Mouse (Mus musculus): Measurements from ENCODE around the gene Arhgap45. TPM values are rescaled to one million over a fixed set of nuclear protein-coding genes. Genes with fewer than 3 reads are reported as not detected.
A peak's percentile ranks its signal among the peaks of the same experiment; 100 is the strongest.

Gene Arhgap45
- 20.1 and 22.2 TPM in 2 replicates for polyA plus RNA-seq (2015; fragmentation: Nextera tagmentation; extraction: Ambion mirVana)

DNA sequence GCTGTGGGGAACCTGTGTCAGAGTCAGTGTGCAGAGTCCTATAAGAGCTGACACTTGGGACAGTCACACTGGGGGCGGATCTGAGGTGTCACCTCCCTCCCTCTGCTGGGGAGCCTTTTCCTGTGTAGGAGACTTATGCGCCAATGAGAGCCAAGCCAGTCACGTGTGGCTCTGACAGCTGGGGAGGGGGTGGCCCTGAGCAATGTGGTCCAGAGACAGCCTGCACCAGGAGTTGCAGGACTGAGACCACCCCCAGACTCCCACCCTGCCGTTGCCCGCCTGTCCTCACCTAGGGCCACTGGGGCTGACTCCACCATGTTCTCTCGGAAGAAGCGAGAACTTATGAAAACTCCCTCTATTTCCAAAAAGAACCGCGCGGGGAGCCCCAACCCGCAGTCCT lies at the start of gene Arhgap45:
Arhgap45 (plus strand) TSS at position 143 of the 400 bp plus-strand sequence.
- Histone ChIP-seq H3K9ac (replicated peaks; ENCODE audit: low read depth) (peak within 1 kb of the TSS; percentile 30), H3K27ac (ENCODE audit: low read length) (peak within 1 kb of the TSS; percentile 87), H3K4me3 (ENCODE audit: low read depth, low read length) (peak within 1 kb of the TSS; percentile 14; the same call in 1 of the 2 replicates), H3K27me3 (replicated peaks; ENCODE audit: insufficient read depth, low read length) (peaks cover 7% of the 10 kb centered on the region; the same call in 1 of the 2 replicates), H3K4me2 (replicated peaks; ENCODE audit: low read depth, low read length) (peak within 1 kb of the TSS; percentile 43), H3K4me1 (ENCODE audit: insufficient read depth, low read depth, low read length) (peaks cover 20% of the 10 kb centered on the region), H3K9me3 (ENCODE audit: low read length) (no peaks in the 10 kb centered on the region), H3K36me3 (ENCODE audit: insufficient read depth, low read length) (no peaks in the 10 kb centered on the region)
- ATAC-seq (peak; percentile 21), DNase-seq (ENCODE audit: low spot score) (peak; percentile 78)
- TF ChIP-seq CTCF (IDR thresholded peaks at IDR 0.05): no peak
- no peak for TF ChIP-seq EP300 (IDR thresholded peaks at IDR 0.05)
- 55% methylated on average over 11 of the region's 11 CpGs for WGBS

- peaks cover 4% of the 10 kb centered on the region; the same call in 1 of the 2 replicates for H3K27me3 ChIP-seq (replicated peaks; ENCODE audit: insufficient read depth, low read length)
- no peak overlapping the region for H3K4me3 ChIP-seq (ENCODE audit: low read depth, low read length)
- no peaks in the 10 kb centered on the region for H3K9me3 ChIP-seq (ENCODE audit: low read length)
- H3K4me1 ChIP-seq (ENCODE audit: insufficient read depth, low read depth, low read length): 0 out of 2 replicates have a peak, but pooled peaks cover 4% of the 10 kb centered on the region
- H3K4me2 ChIP-seq (replicated peaks; ENCODE audit: low read depth, low read length): no peak overlapping the region
- H3K36me3 ChIP-seq (ENCODE audit: insufficient read depth, low read length): peaks cover 16% of the 10 kb centered on the region
- H3K27ac ChIP-seq (ENCODE audit: low read length): no peak overlapping the region
- ATAC-seq: no peak
- TF ChIP-seq CTCF (IDR thresholded peaks at IDR 0.05): no peak
- TF ChIP-seq EP300 (IDR thresholded peaks at IDR 0.05): no peak
- no peak overlapping the region for H3K9ac ChIP-seq (replicated peaks; ENCODE audit: low read depth)
- DNase-seq (ENCODE audit: low spot score): no peak
- 89% methylated on average over 5 of the region's 5 CpGs for WGBS
Observed at GRCm38 (mm10) chr10:79966886-79967400, 49.5 kb upstream of the Arhgap45 start.

DNA sequence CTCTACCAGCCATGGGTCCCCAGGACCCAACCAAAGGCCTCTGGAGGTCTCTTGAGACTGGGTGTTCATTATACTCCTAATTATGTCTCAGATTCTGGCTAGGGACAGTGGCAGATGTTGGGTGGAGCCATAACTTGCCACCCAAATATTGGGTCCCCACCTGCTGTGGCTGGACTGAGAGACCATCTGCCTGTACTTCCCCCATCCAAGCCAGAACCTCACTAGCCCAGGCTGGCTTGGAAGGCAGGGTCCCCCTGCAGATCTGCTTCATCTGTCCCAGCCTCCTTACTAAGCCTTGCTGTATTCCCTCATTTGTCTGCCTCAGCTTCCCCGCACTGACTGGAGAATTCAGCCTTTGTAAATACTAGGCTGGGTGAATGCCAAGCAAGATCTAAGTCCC lies 48.3 kb upstream of the Arhgap45 start:
- ATAC-seq (no peak), DNase-seq (ENCODE audit: low spot score) (no peak)
- Histone ChIP-seq H3K4me1 (ENCODE audit: insufficient read depth, low read depth, low read length) (0 out of 2 replicates have a peak, but pooled peaks cover 4% of the 10 kb centered on the region), H3K36me3 (ENCODE audit: insufficient read depth, low read length) (peaks cover 16% of the 10 kb centered on the region), H3K27ac (ENCODE audit: low read length) (no peak overlapping the region), H3K9me3 (ENCODE audit: low read length) (no peaks in the 10 kb centered on the region), H3K4me3 (ENCODE audit: low read depth, low read length) (no peak overlapping the region), H3K9ac (replicated peaks; ENCODE audit: low read depth) (no peak overlapping the region), H3K4me2 (replicated peaks; ENCODE audit: low read depth, low read length) (no peak overlapping the region), H3K27me3 (replicated peaks; ENCODE audit: insufficient read depth, low read length) (peaks cover 6% of the 10 kb centered on the region; the same call in 1 of the 2 replicates)
- no peak for TF ChIP-seq CTCF (IDR thresholded peaks at IDR 0.05)
- TF ChIP-seq EP300 (IDR thresholded peaks at IDR 0.05): no peak
- 65% methylated on average over 1 of the region's 1 CpGs for WGBS

DNA sequence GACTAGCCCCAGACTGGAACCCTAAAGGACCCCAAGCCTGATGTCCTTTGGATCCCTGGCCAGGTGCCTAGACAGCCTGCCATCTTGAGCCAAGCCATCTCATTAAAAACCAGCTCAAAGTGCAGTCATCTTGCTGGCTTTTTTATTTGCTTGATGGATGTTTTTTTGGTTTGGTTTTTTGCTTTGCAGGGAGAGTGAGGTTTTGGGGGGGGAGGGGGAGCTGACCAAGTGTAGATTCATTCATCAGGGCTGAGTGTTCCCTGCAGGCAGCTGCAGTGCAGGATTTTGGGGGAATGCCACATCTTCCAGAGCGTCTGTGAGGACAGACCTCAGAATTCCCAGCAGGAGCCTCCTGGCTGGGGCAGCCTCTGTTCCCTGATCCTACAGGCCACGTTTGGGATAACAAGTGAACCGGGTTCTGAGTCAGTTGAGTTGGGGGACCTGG lies 47.3 kb upstream of the Arhgap45 start:
- peak; percentile 7; the same call in 1 of the 2 replicates for TF ChIP-seq CTCF (IDR thresholded peaks at IDR 0.05)
- TF ChIP-seq EP300 (IDR thresholded peaks at IDR 0.05): no peak
- Histone ChIP-seq H3K27ac (ENCODE audit: low read length) (no peak overlapping the region), H3K36me3 (ENCODE audit: insufficient read depth, low read length) (peaks cover 16% of the 10 kb centered on the region), H3K4me2 (replicated peaks; ENCODE audit: low read depth, low read length) (no peak overlapping the region), H3K4me1 (ENCODE audit: insufficient read depth, low read depth, low read length) (0 out of 2 replicates have a peak, but pooled peaks cover 4% of the 10 kb centered on the region), H3K4me3 (ENCODE audit: low read depth, low read length) (no peak overlapping the region), H3K9me3 (ENCODE audit: low read length) (no peaks in the 10 kb centered on the region), H3K27me3 (replicated peaks; ENCODE audit: insufficient read depth, low read length) (peaks cover 6% of the 10 kb centered on the region; the same call in 1 of the 2 replicates), H3K9ac (replicated peaks; ENCODE audit: low read depth) (no peak overlapping the region)
- no peak for ATAC-seq
- 27% methylated on average over 3 of the region's 3 CpGs for WGBS
- no peak for DNase-seq (ENCODE audit: low spot score)

DNA sequence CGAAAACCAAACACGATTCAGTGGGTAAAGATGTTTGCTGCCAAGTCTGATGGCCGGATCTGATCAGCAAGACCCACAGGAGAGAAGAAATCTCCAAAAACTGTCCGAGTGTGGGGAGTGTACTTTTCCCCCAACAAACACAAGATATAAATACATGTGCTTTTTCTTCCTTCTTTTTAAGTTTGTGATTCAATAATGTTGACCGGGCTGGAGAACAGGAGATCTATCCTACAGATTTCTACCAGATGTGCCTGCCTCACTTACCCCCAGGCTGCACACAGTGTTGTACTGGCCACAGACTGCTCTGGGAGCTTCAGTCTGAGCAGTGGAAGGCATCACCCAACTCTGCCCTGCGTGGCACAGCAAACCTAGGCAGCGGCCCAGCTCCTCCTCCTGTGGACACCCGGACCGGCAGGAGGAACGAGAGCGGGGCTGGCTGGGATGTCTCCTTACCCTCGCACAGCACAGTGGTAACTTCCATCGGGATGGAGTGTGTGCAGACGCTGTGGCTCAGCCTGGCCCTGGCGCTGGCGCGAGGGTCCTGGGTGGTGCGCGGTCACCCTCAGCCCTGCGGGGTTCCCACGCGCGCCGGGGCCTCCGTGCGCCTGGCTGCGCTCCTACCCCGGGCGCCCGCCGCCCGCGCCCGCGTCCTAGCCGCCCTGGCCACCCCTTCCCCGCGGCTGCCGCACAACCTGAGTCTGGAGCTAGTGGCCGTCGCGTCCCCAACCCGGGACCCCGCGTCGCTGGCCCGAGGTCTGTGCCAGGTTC lies 45.9 kb upstream of the Arhgap45 start, which contains the start of gene Grin3b:
Grin3b (plus strand) TSS at position 301 of the 768 bp plus-strand sequence.
- Histone ChIP-seq H3K4me3 (ENCODE audit: low read depth, low read length) (peak within 1 kb of the TSS; percentile 12; the same call in 1 of the 2 replicates), H3K9me3 (ENCODE audit: low read length) (no peaks in the 10 kb centered on the region), H3K27ac (ENCODE audit: low read length) (no peak within 1 kb of the TSS), H3K27me3 (replicated peaks; ENCODE audit: insufficient read depth, low read length) (peaks cover 6% of the 10 kb centered on the region; the same call in 1 of the 2 replicates), H3K36me3 (ENCODE audit: insufficient read depth, low read length) (peaks cover 13% of the 10 kb centered on the region), H3K9ac (replicated peaks; ENCODE audit: low read depth) (no peak within 1 kb of the TSS), H3K4me2 (replicated peaks; ENCODE audit: low read depth, low read length) (peak within 1 kb of the TSS; percentile 44), H3K4me1 (ENCODE audit: insufficient read depth, low read depth, low read length) (0 out of 2 replicates have a peak, but pooled peaks cover 4% of the 10 kb centered on the region)
- TF ChIP-seq EP300 (IDR thresholded peaks at IDR 0.05) (no peak), CTCF (IDR thresholded peaks at IDR 0.05) (no peak)
- no peak for DNase-seq (ENCODE audit: low spot score)
- WGBS: 5% methylated on average over 45 of the region's 47 CpGs
- ATAC-seq: no peak

DNA sequence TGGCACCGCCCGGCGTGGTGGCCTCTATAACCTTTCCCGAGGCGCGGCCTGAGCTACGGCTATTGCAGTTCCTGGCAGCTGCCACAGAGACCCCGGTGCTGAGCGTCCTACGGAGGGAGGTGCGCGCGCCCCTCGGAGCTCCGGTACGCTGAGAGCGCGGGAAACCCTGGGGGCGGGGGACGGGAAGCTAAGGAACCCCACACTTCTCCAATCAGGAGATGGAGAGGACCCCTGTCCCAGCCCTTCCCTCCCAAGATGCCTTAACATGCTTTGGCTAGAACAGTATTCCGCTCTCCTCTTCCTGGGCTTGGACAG lies 45.3 kb upstream of the Arhgap45 start:
- ATAC-seq (no peak), DNase-seq (ENCODE audit: low spot score) (no peak)
- TF ChIP-seq EP300 (IDR thresholded peaks at IDR 0.05): no peak
- no peak for TF ChIP-seq CTCF (IDR thresholded peaks at IDR 0.05)
- peaks cover 19% of the 10 kb centered on the region for H3K36me3 ChIP-seq (ENCODE audit: insufficient read depth, low read length)
- H3K4me3 ChIP-seq (ENCODE audit: low read depth, low read length): peak overlapping the region; percentile 12; the same call in 1 of the 2 replicates
- no peak overlapping the region for H3K27ac ChIP-seq (ENCODE audit: low read length)
- H3K9me3 ChIP-seq (ENCODE audit: low read length): no peaks in the 10 kb centered on the region
- H3K27me3 ChIP-seq (replicated peaks; ENCODE audit: insufficient read depth, low read length): peaks cover 6% of the 10 kb centered on the region; the same call in 1 of the 2 replicates
- no peak overlapping the region for H3K9ac ChIP-seq (replicated peaks; ENCODE audit: low read depth)
- 0 out of 2 replicates have a peak, but pooled peaks cover 4% of the 10 kb centered on the region for H3K4me1 ChIP-seq (ENCODE audit: insufficient read depth, low read depth, low read length)
- peak overlapping the region; percentile 44 for H3K4me2 ChIP-seq (replicated peaks; ENCODE audit: low read depth, low read length)
- WGBS: 4% methylated on average over 20 of the region's 21 CpGs

Data from lung, postnatal 0 days (tissue).